Mouse (Mus musculus) left cerebral cortex, adult 2 months (tissue): ENCODE data around the gene Hsph1. TPM values are rescaled to one million over a fixed set of nuclear protein-coding genes. Genes with fewer than 3 reads are reported as not detected.
A peak's percentile ranks its signal among the peaks of the same experiment; 100 is the strongest.

Experiments
- DNase-seq, 2 experiments: peaks; one replicate each; pipeline ENCODE4 v3.0.0; 2021 to 2022; ENCODE audit warnings: low spot score in 2 of 2, mixed read lengths in 1 of 2; ENCODE audit errors: extremely low spot score in 1 of 2
- H3K27ac ChIP-seq: fragments of 200-600 bp; 2 replicates; pipeline ENCODE4 v1.8.1; 2022
- H3K4me3 ChIP-seq: fragments of 200-600 bp; 2 replicates; pipeline ENCODE4 v1.8.1; 2022
- CTCF ChIP-seq: fragments of 200-600 bp; IDR thresholded peaks from 2 replicates; pipeline ENCODE4 v1.8.1; 2022; ENCODE audit warnings: antibody characterized with exemption, mild to moderate bottlenecking, moderate library complexity
- intact Hi-C: fragments of 180-260 bp; cut with DNase I; formaldehyde crosslinking; loops from one replicate; pipeline ENCODE4 v1.15.1; 2025
- long read RNA-seq, 2 experiments: library from polyadenylated mRNA; stranded (forward); transcript quantifications; one replicate each; pipeline ENCODE4 v2.0.0; 2021; ENCODE audit warnings: borderline mapping rate in 2 of 2
- total RNA-seq, 2 experiments: library from RNA; stranded (reverse); gene quantifications; 2 replicates each; pipeline ENCODE4 v1.2.3; 2021

Gene Hsph1
- 100 to 1,000 TPM; 373 to 381 TPM for total RNA-seq
- long read RNA-seq, experiment 1, transcript Hsph1-211 (18 exons, 3,802 nt) = major isoform, 541 of 635 reads
- long read RNA-seq, experiment 1, transcript Hsph1-201 (17 exons, 3,240 nt) = minor isoform, 41 of 635 reads
- long read RNA-seq, experiment 1, partial matches to known transcripts = 24 of 635 reads
- long read RNA-seq, experiment 1, other reads (novel, unspliced or antisense) = 26 of 635 reads
- long read RNA-seq, experiment 2, transcript Hsph1-201 (17 exons, 3,240 nt) = minor isoform, 21 of 407 reads
- long read RNA-seq, experiment 2, transcript Hsph1-211 (18 exons, 3,802 nt) = major isoform, 332 of 407 reads
- long read RNA-seq, experiment 2, partial matches to known transcripts = 13 of 407 reads
- long read RNA-seq, experiment 2, other reads (novel, unspliced or antisense) = 39 of 407 reads

GRCm38 (mm10) chr5:149636075-149636920, at the start of gene Hsph1:
Hsph1 (minus strand) TSS chr5:149636376.
- no peak for TF ChIP-seq CTCF
- intact Hi-C loops = loop anchor here (1.0 kb wide), 1 partner anchor 452 kb away; the partner anchor contains the start of genes Hmgb1 and Uspl1
- peak; percentile 98 for DNase-seq
- H3K27ac ChIP-seq = peak within 1 kb of the TSS; percentile 97
- peak within 1 kb of the TSS; percentile 83 for H3K4me3 ChIP-seq

- intact Hi-C loops = no loop called here
- Histone ChIP-seq H3K4me3 (no peak overlapping the region), H3K27ac (no peak overlapping the region)
- no peak for TF ChIP-seq CTCF
- DNase-seq = no peak
These were observed 44.8 kb upstream of the Hsph1 start for GRCm38 (mm10) chr5:149680946-149681345.

GRCm38 (mm10) chr5:149679886-149680285, 43.7 kb upstream of the Hsph1 start:
- intact Hi-C loops = no loop called here
- no peak for DNase-seq
- Histone ChIP-seq H3K27ac (no peak overlapping the region), H3K4me3 (no peak overlapping the region)
- TF ChIP-seq CTCF = no peak

- intact Hi-C loops = no loop called here
- Histone ChIP-seq H3K4me3 (peak overlapping the region; percentile 72), H3K27ac (no peak overlapping the region)
- DNase-seq = no peak
- no peak for TF ChIP-seq CTCF
These were observed 43.2 kb upstream of the Hsph1 start for GRCm38 (mm10) chr5:149679362-149679761.

GRCm38 (mm10) chr5:149678990-149679348, 42.8 kb upstream of the Hsph1 start:
- H3K4me3 ChIP-seq = peak overlapping the region; percentile 72
- TF ChIP-seq CTCF = no peak
- DNase-seq = no peak
- intact Hi-C loops = no loop called here
- H3K27ac ChIP-seq = peak overlapping the region; percentile 40; the same call in 1 of the 2 replicates

- intact Hi-C loops = no loop called here
- H3K4me3 ChIP-seq = peak within 1 kb of the TSS; percentile 72
- DNase-seq = peak; percentile 82 to 88
- peak; percentile 84 for TF ChIP-seq CTCF
- H3K27ac ChIP-seq = peak within 1 kb of the TSS; percentile 87
These were observed 42.2 kb upstream of the Hsph1 start, which contains the start of gene B3glct for GRCm38 (mm10) chr5:149678100-149678989. B3glct (plus strand) TSS chr5:149678230.

- H3K27ac ChIP-seq = no peak overlapping the region
- intact Hi-C loops = no loop called here
- TF ChIP-seq CTCF = no peak
- H3K4me3 ChIP-seq = no peak overlapping the region
- DNase-seq = no peak
These were observed 41.0 kb upstream of the Hsph1 start for GRCm38 (mm10) chr5:149677196-149677595.

GRCm38 (mm10) chr5:149663417-149663816, 27.2 kb upstream of the Hsph1 start:
- intact Hi-C loops = no loop called here
- Histone ChIP-seq H3K4me3 (no peak overlapping the region), H3K27ac (no peak overlapping the region)
- no peak for TF ChIP-seq CTCF
- DNase-seq = no peak

- Histone ChIP-seq H3K27ac (no peak overlapping the region), H3K4me3 (no peak overlapping the region)
- DNase-seq = no peak
- intact Hi-C loops = no loop called here
- TF ChIP-seq CTCF = peak; percentile 15
These were observed 26.8 kb upstream of the Hsph1 start for GRCm38 (mm10) chr5:149662980-149663379.

- no peak for DNase-seq
- TF ChIP-seq CTCF = no peak; the same call in 1 of the 2 replicates
- intact Hi-C loops = no loop called here
- Histone ChIP-seq H3K4me3 (no peak overlapping the region), H3K27ac (no peak overlapping the region)
These were observed 25.3 kb upstream of the Hsph1 start for GRCm38 (mm10) chr5:149661428-149661827.

GRCm38 (mm10) chr5:149659414-149659780, 23.2 kb upstream of the Hsph1 start:
- Histone ChIP-seq H3K4me3 (no peak overlapping the region), H3K27ac (no peak overlapping the region)
- no peak for TF ChIP-seq CTCF
- intact Hi-C loops = no loop called here
- DNase-seq = no peak
